Mouse (Mus musculus) heart, adult 9 months (tissue): Measurements from ENCODE around the gene Arntl.
"Not testable (repeated sequence)": the region's sequence is repeated elsewhere in the genome, so short reads cannot be mapped to it uniquely, and the experiment has no call there.

Experiments used
- DNase-seq, 2 experiments: peaks; one replicate each; pipeline ENCODE4 v3.0.0; 2022; ENCODE audit warnings: low spot score in 2 of 2

Gene Arntl

GRCm38 (mm10) chr7:113251001-113251400, 43.7 kb downstream of the Arntl start:
- DNase-seq = peak; percentile 51 to 66

GRCm38 (mm10) chr7:113251554-113251953, 44.3 kb downstream of the Arntl start:
- no peak for DNase-seq

- DNase-seq = no peak
Observed at GRCm38 (mm10) chr7:113253777-113254405, 46.6 kb downstream of the Arntl start.

GRCm38 (mm10) chr7:113256046-113256445, 48.8 kb downstream of the Arntl start:
- DNase-seq = no peak

- DNase-seq = no peak
Observed at GRCm38 (mm10) chr7:113258430-113258829, 51.2 kb downstream of the Arntl start.

- DNase-seq = peak; percentile 30 to 44
Observed at GRCm38 (mm10) chr7:113260321-113261167, 53.3 kb downstream of the Arntl start.

GRCm38 (mm10) chr7:113261690-113262089, 54.4 kb downstream of the Arntl start:
- no peak for DNase-seq

- not testable (repeated sequence) for DNase-seq
Observed at GRCm38 (mm10) chr7:113262510-113263467, 55.5 kb downstream of the Arntl start.

GRCm38 (mm10) chr7:113263990-113264389, 56.7 kb downstream of the Arntl start:
- no peak for DNase-seq

GRCm38 (mm10) chr7:113268287-113268686, 61.0 kb downstream of the Arntl start:
- peak in 1 of 2 experiments; percentile 49 for DNase-seq

GRCm38 (mm10) chr7:113269081-113269480, 61.8 kb downstream of the Arntl start:
- no peak for DNase-seq

- DNase-seq = no peak
Observed at GRCm38 (mm10) chr7:113269921-113270320, 62.7 kb downstream of the Arntl start.

GRCm38 (mm10) chr7:113270551-113270950, 63.3 kb downstream of the Arntl start:
- no peak for DNase-seq

- no peak for DNase-seq
Observed at GRCm38 (mm10) chr7:113270991-113271390, 63.7 kb downstream of the Arntl start.

- DNase-seq = no peak
Observed at GRCm38 (mm10) chr7:113272338-113272997, 65.2 kb downstream of the Arntl start.

GRCm38 (mm10) chr7:113277245-113277644, 70.0 kb downstream of the Arntl start:
- DNase-seq = no peak

GRCm38 (mm10) chr7:113278493-113278892, 71.2 kb downstream of the Arntl start:
- no peak for DNase-seq

- no peak for DNase-seq
Observed at GRCm38 (mm10) chr7:113279246-113279645, 72.0 kb downstream of the Arntl start.

GRCm38 (mm10) chr7:113285405-113285804, 78.1 kb downstream of the Arntl start:
- no peak for DNase-seq

- no peak for DNase-seq
Observed at GRCm38 (mm10) chr7:113289211-113289610, 81.9 kb downstream of the Arntl start.

- no peak for DNase-seq
Observed at GRCm38 (mm10) chr7:113291741-113292140, 84.5 kb downstream of the Arntl start.
